Mouse (Mus musculus) WW6 (cell line): ENCODE data around the gene BC029722.

Experiments
- DNase-seq: peaks from one replicate; pipeline ENCODE4 v3.0.0-alpha.2; 2013; ENCODE audit warnings: low read depth, low spot score

Gene BC029722

GRCm38 (mm10) chr2:155818596-155819391, 432 bp downstream of the BC029722 start:
- peak; percentile 87 for DNase-seq

GRCm38 (mm10) chr2:155817301-155818245, 1.7 kb downstream of the BC029722 start:
- DNase-seq: no peak

GRCm38 (mm10) chr2:155816179-155816578, 3.0 kb downstream of the BC029722 start:
- no peak for DNase-seq

DNA sequence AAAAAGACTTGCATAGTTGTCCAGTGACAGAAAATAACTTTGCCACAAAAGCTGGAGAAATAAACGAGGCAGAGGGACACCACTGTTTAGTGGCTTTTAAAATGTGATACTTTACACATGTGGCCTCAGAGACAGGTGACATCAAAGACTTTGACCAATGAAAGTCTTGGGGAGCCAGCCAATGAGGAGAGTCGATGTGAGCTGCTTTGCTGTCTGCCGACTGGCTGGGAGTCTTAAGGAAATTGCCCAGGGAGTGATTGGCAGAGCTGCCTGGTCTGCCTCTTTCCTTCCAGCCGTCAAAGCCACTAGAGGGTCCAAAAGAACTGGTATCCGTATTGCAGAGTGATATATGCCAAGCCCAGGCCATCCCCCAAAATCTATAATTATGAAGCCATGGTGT, 4.4 kb downstream of the BC029722 start:
- DNase-seq: no peak

- no peak for DNase-seq
Measured at GRCm38 (mm10) chr2:155812637-155813036, 6.6 kb downstream of the BC029722 start.

- DNase-seq: peak; percentile 83
Measured at GRCm38 (mm10) chr2:155811821-155812396, 7.3 kb downstream of the BC029722 start.

- no peak for DNase-seq
Measured at GRCm38 (mm10) chr2:155809620-155810019, 9.6 kb downstream of the BC029722 start.

DNA sequence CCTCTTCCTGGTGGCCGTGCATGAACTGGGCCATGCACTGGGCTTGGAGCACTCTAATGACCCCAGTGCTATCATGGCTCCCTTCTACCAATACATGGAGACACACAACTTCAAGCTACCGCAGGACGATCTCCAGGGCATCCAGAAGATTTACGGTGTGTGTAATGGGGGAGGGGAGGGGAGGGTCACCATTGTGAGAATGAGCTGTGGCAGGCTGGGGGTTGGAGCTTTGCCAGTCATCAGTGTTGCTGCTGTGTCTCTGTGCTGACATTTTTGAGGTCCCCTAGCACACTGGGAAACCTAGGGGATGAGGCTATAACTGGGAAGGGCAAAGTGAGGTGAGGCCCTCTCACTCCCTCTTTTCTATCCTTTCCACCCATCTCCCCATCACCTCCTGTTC, 11.8 kb downstream of the BC029722 start:
- DNase-seq: no peak

DNA sequence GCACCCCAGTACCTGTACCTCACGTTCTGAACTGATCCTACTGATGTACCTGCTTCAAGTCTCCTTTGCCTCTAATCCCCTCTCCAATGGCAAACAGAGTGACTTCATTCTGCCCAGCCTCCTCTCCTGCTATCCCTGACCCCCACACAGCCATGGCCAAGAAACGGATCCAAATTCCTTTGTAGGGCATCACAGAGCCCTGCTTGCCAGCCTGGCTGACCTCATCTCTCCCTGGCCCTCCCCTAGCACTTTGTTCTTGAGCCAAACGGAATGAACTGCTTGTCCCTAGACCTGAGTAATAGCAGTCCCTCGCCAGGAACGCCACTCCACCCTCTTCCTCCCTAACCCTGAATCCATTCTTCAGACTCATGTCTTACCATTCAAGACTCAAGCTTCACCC, 12.7 kb downstream of the BC029722 start:
- no peak for DNase-seq

DNA sequence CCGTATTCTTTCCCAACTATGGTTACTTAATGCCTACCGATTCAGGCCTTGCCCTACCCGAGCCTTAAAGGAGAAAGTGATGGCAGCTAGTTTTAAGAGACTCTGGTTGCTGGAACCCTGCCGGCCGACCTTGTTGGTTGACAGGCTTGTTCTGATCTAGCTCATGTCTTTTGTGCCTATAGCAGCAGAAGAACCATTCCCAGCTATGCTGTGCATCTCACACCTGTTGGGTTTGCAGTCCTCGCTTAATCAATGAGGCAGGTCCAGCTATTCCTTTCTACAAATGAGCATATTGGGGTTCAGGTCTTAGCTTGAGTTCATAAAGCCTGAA, 13.3 kb downstream of the BC029722 start:
- no peak for DNase-seq

- DNase-seq: no peak
Measured at GRCm38 (mm10) chr2:155805231-155805924, 13.8 kb downstream of the BC029722 start.

- DNase-seq: no peak
Measured at GRCm38 (mm10) chr2:155804053-155804452, 15.2 kb downstream of the BC029722 start.

DNA sequence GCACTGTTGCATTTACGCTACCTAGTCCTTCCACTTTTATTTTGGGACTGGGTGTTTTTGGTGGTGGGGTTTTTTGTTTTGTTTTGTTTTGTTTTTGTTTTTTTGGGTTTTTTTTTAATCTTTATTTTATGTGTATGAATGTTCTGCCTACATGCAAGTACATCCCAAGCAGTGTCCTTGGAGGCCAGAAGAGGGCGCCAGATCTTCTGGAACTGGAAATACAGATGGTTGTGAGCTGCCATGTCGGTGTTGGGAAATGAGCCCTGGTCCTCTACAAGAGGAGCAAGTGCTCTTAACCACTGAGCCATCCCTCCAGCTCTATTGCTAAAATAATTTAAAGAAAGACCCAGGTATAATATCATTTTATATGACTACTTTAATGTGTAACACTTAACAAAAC, 16.5 kb downstream of the BC029722 start:
- DNase-seq: no peak

- DNase-seq: no peak
Measured at GRCm38 (mm10) chr2:155798613-155799012, 20.6 kb downstream of the BC029722 start.

DNA sequence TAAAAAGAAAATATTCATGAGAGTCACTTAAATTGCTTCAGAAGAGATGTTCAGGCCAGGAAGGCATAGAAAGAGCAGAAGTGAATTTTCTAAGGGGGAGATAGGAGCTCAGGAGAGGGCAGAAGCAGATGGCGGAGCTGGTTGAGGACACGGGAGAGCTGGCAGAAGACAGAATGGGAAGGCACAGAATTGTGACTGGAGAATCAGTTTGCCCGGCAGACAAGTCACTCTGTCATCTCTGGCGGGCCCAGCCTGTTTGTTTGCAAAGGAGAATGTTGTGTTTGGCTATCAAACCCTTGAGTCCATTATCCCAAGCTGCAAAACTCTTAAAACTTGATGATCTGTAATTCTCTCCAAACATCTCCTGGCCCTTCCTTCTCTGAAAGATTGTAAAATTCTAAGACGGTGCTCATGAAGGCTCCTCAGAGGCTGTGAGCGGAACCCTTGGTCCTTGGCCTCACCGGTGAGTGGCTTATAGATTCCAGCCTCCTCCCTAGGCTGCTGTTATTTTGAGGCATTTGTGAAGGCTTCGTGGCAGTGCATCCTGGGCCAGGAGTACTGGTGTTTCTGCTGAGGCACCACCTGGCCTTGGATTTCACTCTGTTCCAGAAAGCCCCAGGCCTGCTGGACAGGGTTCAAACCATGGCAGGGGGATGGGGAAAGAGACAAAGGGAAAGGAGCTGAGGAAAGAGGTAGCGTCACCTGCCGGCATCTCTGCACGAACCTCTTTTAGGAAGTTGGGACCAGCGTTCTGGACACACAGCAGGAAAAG, 24.4 kb downstream of the BC029722 start:
- no peak for DNase-seq

DNA sequence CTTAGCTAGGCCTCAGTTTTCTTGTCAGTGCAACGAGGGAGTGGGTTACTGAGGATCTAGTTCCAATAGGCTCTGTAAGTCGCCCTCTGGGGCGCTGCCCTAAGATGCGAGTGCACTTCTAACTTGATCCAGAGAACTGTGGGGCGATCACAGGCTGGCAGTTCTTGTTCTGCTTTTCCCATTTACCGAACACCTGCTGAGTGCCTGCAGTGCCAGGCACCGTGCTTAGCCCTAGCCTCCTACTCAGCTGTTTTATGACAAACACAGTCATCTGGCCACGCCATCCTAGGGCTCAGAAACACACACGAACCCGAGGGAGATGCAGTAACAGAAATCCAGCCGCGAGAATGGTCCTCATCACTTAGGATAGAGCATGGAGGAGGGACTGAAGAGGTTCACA, 26.3 kb downstream of the BC029722 start:
- no peak for DNase-seq

DNA sequence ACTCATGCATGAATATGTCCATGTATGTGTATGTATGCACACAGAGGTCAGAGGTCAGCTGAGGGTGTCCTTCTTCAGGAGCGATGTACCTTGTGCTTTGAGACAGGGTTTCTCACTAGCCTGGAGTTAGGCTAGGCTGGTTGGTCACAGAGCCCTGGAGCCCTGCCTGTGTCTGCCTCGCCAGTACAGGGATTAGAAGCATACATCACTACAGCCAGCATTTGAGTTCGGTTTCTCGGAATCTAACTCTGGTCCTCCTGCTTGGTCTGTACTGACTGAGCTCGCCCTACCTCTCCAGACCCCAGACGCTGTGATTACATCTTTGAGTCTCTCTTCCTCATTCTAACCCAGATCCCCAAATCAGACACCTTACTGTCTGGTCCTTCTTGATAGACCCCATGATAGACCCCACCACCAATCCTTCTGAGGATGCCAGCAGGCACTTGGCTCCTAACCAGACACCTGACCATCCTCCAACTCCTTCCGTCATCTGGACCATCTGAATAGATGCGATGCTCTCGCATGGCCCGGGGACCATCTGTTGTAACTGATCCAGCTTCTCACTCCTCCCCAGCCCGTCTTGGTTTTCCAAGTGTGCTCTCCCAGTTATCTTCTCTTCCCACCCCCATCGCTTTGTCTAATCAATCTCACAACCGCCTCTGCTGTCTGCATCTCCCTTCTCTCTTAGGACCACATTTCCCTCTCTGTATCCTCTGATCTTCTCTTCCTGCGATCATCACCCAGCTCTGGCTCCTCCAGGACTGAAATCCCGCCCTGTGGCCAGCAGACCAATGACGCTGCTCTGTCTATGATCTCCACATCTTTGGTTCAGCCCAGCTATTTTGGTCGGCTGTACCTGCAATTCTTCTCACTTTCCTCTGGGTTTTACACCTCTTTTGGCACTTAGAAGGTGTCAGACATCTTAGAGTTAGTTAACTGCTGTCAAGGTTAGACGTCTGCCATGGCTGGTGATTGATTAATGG, 31.0 kb downstream of the BC029722 start:
- no peak for DNase-seq

DNA sequence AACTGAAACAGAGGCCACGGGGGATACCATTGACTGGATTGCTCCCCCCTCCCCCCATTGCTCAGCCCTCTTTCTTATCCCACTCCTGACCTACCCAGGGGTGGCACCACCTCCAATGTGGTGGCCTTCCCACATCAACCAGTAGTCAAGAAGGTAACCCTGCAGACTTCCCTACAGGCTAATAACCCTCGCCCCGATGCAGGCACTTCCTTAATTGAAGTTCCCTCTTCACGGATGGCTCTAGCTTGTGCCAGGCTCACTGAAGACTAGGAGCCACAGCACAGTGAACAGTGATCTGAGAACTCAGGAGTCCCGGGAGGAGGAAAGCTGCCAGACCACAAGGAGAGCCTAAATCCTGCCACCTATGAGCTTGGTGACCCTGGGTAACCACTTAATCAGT, 32.3 kb downstream of the BC029722 start:
- DNase-seq: no peak

DNA sequence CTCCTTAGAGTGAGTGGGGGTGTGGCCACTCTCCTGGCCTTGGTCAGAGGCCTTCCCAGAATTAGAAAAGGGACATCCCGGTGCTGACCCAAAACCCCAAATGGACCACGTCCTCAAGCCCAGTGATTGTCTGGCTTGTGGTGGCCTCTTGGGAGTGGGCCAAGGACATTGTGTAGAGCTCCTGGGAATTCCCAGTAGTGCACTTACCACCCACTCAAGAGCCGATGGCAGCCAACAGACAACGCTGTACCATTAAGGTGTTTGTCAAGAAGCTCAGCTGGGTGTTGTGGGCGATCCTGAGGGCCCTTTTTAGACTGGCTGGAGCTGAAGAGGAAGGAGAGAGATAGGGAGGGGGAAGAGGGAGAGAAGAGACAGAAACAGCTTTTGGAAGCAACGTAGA, 34.7 kb downstream of the BC029722 start:
- no peak for DNase-seq

DNA sequence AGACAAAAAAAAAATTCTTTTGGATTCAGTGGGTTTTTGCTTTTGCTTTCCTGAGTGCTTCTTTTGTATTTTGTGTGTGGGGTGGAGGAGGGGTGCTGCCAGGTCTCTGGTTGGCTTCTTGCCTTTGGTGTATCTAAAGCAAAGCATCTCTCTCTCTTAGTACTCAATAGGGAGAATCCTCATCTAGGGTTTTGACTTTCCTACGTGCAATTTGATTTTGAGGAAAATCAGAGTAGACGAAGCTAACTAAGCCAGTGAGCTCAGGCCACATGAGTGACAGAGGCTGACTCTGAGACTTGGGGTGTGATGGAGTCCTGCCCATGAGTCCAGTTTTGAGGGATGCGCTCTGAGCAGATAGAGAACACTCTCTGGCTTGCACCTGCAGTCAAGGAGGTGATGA, 39.7 kb downstream of the BC029722 start:
- DNase-seq: no peak
